Mouse (Mus musculus) layer of hippocampus, adult 9-11 months (tissue): ENCODE measurements around the gene Olfr1264.

Experiments used
- DNase-seq: peaks from one replicate; pipeline ENCODE4 v3.0.0; 2022

The Olfr1264 gene

DNA sequence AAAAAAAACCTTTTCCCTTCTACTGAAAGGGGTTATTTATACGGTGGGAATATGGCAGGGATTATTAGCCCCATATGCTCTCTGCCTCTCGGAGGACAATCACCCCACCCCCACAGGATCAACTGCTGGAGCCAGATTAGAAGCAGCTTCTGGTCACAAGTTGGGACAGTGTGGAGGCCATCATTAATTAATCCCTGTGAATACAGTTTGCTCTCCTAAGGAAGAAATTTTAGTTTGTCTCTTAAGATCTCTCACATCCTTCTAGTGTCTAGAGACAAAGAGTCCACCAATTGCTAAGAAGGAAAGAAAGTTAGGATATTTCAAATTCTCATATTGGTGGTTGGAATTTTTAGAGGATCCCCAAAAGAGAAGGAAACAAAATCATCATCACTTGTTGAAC is at the start of gene Olfr1264:
TSS of gene Olfr1264 (minus strand) at position 101 of the 400 bp plus-strand sequence.
- no peak for DNase-seq

GRCm38 (mm10) chr2:90070065-90070464 is 44.7 kb upstream of the Olfr1264 start:
- DNase-seq = no peak

DNA sequence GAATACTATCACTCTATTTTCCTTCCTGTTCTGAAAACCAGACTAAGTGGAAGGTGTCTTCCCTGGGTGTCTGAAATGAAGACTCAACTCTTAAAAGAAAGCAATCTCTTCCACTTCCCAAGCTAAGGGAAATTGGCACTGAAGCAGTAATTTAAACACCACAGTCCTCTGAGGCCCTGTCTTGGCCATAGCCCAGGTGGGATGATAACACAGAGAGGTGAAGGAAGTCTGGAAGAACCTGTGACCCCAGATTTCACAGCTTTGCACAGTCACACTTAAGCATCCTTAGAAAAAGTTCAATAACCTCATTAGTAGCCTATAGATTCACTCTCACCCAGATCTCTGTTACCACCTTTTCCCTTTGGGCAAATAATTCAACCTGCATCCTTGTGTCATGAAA is 38.1 kb upstream of the Olfr1264 start, which contains the start of gene Olfr140:
TSS of gene Olfr140 (minus strand) at position 101 of the 400 bp plus-strand sequence.
- DNase-seq = no peak

DNA sequence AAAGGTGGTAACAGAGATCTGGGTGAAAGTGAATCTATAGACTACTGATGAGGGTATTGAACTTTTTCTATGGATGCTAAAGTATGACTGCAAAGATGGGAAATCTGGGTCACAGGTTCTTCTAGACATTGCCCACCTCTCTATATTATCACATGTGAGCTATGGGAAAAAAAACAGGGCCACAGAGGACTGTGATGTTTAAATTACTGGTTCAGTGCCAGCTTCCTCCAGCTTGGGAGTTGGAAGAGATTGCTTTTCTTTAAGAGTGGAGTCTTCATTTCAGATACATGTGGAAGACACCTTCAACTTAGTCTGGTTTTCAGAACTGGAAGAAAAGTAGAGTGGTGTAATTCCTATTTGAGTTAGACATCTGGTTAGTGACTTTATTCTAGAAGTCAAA is 9.7 kb upstream of the Olfr1264 start, which contains the start of gene Olfr1265:
TSS of gene Olfr1265 (plus strand) at position 301 of the 400 bp plus-strand sequence.
- no peak for DNase-seq

GRCm38 (mm10) chr2:90011831-90012230 is 13.5 kb downstream of the Olfr1264 start, which contains the start of gene Olfr1263:
Gene Olfr1263 (plus strand): TSS chr2:90012131.
- DNase-seq = no peak

DNA sequence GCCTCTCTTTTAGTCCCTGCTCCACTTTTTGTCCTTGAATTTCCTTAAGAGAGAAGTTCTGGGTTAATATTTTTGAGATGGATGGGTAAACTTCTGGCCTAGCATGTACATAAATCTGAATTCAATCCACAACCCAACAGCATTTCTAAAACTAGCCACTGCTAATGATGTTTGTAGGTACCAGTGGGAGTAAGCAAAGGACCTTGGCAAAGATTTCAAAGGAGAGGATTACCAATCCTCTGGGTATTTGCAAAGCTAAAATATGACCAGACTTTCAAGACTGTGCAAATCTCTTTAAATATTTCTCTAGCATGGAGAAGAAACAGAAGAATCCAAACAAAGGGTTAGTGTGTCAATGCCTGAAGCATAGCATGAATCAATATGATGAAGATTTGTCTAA is 25.5 kb downstream of the Olfr1264 start, which contains the start of gene Olfr1262:
TSS of gene Olfr1262 (plus strand) at position 301 of the 400 bp plus-strand sequence.
- no peak for DNase-seq

DNA sequence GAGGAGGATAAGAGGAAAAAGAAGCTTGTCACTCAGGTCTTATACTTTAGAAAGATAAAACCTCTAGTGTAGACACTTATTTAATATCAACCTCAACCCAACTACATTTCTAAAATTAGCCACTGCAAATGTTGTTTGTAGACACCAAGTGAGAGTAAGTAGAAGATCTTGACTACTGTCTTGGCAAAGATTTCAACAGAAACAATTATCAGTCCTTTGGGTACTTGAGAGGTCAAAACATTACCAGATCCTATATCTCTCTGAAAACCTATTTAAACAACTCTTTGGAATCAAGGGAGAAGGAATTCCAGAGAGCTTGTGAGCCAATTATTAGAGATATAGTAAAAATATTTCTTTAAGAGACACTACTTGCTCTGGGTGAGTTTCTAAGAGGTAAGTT is 34.5 kb downstream of the Olfr1264 start, which contains the start of gene Olfr1261:
TSS of gene Olfr1261 (plus strand) at position 301 of the 400 bp plus-strand sequence.
- no peak for DNase-seq

- DNase-seq = no peak
These were observed 47.7 kb downstream of the Olfr1264 start for GRCm38 (mm10) chr2:89977709-89978108.

GRCm38 (mm10) chr2:89974184-89974583 is 51.2 kb downstream of the Olfr1264 start, which contains the start of gene Olfr1260:
Gene Olfr1260 (plus strand): TSS chr2:89974340.
- peak; percentile 34 for DNase-seq
